Mouse (Mus musculus) embryo, embryonic 11 days (tissue): Measurements from ENCODE around the gene Got1.

Experiments
- DNase-seq: peaks from one replicate; pipeline ENCODE4 v3.0.0-alpha.2; 2015

The Got1 gene

DNA sequence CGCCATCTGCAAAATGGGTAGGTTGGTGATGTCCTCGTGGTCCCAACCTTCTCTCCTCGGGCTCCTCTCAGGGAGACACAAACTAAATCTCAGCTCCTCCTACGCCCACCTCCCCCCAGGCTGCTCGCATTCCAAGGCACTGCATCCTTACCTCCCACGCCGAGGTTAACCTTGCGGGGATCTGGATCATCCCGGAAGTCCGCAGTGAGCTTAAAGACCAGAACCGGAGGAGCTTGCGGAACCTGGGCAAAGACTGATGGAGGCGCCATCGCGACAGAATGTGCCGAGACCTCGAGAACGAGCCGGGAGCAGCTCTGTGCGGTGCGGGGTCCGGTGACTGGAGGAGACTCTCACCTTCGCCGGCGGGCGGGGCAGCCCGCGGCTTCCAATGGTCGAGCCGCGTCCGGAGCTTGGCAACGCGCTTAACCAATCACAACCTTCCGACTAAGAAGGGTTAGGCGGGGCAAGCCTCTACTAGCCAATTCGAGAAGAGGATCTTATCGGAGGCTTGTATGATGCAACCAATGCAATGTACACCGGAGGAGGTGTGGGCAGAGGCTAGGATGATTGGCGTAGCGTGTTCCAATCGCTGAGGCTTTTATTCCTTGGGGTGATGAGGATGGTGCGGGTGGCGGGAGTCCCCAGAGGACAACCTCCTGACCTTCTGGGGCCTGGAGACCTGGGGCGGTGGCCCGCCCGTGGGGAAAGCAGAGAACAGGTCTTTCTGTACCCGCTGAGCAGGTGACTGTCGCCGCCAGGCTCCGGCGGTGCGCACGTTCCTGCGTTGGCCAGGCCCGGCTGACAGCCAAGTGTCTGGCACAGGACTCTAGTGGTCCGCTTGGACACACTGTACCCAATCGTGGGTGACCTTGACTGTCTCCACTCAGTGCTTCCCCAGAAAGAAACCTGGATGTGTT lies at the start of gene Got1:
Got1 (minus strand) TSS at position 419 of the 917 bp plus-strand sequence.
- DNase-seq: peak; percentile 98

DNA sequence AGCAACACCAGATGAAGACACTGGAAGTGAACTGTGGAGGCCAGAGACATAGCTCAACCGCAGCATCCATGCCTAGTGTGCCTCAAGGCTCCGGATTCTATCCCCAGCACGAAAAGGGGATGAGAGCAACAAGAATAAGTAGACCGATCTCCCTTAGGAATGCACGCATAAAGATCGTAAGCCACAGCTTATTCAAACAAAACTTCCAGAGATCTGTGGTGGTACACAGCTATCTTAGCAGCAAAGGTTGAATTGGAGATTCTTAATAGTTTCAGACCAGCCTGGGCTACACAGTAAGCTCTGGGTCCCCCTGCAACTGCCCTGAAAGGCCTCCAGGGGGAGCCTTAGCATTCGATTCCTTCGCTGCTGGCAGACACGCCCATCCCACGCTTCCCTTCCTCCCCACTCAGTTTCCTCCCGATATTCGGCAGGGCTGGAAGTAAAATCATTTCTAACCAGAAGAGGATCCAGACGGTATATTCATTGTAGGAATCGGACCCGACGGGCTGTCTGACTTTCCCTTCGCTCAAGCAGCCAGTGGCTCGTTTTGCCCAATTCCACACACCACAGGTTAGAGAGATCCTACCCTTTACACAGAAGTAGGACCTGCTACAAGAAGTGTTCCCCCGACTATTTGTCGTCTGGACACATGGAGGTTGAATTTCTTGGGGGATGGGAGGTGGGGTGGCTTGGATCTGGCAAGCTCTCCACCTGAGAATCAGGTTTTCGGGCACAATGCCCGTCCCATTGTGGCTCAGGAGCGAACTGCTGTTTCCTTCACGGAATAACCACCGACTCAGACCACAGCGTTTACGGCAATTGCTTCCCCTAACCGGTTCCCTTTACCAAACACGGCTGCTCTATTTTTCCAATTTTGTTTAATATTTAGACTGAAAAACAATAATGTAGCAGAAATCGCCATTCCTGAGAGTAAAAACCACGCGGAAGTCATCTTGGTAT lies 46.7 kb upstream of the Got1 start:
- peak; percentile 89 for DNase-seq

DNA sequence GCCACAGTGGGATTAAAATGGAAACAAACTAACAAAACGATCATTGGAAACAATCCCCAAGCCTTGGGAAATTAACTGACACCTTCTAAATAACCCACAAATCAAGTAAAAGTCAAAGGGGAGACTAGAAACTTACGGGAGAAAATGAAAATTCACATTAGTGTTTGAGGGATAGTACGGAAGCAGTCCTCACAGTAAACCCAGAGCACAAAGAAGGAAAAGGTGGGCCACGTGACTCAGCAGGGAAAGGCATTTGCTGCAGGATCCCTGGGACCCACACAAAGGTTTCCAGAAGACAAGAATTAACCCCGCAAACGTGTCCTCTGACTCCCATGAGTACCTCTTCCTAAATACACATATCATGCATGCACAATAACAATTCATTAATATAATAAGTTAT lies 44.7 kb upstream of the Got1 start:
- DNase-seq: no peak

DNA sequence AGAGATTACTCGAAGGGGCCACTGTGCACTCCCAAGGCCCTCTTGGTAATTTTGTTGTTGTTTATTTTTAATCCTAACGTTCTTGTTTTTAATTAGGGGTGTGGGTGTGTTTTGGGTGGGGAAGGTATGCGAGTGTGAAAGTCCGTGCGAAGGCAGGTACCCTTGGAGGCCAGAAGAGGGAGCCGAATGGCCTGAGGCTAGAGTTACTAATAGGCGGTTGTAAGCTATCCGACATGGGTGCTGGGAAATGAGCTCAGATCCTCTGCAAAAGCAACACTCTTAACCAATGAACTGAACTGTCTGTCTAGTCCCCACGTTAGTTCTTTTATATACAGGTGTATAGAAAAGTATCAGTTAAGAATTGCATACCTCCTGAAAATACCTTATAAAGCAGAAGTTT lies 43.9 kb upstream of the Got1 start:
- DNase-seq: peak; percentile 18

DNA sequence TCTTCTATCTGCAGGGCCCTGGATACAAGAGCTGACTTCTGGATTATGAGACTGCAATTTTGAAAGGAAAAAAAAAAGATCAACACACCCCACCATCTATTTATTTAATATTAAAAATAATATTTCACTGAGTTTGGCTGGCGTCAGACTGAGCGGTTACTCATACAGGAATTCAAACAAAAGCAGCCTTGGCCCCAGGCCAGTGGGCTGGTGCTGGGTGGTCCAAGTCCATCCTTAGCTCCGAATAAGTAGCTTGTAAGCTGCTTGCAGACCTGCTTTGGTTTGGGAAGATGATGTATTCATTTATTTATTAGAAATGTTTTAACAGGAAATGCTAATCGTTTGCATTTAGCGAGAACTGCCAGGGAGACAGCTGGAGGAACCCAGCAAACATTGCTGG lies 38.8 kb upstream of the Got1 start:
- no peak for DNase-seq

DNA sequence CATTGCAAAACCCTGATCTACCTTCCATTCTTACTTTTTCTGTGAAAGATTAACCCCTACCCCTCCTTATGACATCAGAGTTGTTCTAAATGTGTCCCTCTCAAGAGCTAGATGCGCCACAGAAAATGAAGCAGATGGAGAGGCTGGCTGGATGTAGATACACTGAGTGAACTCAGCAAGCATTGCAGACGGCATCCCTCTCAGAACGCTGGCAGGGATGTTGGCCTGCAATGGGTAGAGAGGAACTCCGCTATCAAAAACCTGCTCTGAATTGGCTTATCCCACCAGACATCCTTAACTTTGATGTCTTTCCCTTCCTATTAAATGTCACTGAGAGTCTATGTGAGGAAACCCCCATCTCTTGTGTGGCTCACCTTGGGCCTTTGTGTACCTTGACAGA lies 37.4 kb upstream of the Got1 start:
- DNase-seq: no peak

DNA sequence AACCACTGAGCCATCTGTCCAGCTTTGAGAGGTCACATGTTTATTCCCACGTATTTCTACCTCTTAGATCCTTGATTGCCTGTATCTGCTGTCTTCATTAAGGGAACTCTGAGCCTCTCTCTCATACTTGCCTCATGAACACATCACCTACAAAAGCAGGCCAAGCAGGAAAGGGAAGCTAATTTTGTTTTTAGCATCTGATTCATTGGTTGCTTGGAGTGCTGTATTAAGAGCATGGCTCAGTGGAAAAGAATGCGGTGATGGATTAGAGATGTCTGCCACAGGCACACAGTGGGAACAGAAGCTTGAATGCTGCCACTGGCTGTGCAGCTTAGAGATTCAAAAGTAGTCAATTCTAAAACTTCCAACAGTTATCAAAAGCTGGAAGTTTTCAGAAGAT lies 35.8 kb upstream of the Got1 start:
- DNase-seq: no peak

DNA sequence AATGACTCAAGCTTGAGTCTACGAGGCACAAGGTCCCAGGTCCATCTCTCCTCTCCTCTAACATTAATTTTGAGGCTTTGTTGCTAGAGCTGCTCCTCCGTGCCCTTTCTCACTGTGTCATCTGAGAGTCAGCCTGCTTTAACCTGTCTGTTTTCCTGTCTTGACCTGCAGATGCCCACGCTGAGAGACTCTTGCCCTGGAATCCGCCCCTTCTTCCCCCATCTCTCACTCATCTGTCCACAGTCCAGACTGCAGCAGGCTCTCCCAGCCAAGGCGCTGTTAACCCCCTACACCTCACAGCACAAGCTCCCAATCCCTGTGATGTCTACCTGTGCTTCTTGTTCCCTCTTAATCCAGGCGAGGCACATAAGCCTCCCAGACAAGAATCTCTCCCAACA lies 27.1 kb upstream of the Got1 start:
- no peak for DNase-seq

DNA sequence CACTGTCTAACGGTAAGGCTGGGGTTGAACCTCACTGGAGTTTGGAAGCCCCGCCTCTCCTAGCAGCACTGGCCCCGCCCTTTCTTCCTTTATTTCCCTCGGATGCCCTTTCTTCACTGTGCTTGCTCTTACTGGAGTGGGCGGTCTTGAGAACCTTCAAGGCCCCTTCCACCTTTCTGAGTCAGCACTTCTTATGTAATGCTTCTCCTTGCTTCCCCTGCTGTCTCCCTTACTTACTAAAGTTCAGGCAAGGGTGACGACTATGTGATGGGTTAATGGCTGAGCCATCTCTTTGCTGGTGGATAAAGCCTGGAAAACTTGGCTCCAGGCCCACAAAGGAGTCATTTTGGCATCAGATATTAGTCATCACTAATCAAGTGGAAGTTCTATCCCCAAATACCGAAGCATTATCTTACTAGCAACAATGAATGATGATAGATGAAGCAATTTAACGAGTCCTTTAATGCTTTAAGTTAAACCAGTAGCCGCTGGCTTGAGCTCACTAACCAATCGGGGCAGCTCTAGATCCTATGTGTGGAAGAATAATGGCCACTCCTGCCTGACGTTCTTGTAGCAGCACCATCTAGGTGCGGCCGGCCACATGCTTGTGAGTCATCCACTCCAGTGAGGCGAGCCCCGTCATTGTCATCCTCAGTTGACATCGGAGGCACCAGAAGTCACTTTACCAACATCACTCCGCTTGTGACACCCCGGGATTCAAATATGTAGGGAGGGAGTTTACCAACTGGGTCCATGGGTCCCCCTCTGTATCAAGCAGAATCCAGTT lies 26.5 kb upstream of the Got1 start:
- DNase-seq: no peak

DNA sequence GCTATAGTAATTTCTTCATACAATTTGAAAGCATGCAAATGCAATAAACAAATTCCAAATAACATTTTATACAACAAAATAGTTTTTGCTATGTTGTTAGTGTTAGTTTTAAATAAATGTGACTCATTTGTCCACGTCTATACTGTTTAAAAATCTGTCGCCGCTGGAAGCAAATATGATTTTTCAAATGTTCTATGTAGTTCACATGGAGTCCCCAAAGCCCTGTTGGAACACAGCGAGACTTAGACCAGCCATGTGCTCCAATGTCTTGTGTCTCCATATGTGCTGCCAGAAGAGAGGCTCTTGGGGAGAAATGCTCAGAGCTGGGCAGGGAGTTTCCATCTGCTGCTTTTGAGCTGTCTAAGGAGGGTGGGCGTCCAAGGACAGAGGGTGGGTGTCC lies 23.7 kb upstream of the Got1 start:
- DNase-seq: no peak

DNA sequence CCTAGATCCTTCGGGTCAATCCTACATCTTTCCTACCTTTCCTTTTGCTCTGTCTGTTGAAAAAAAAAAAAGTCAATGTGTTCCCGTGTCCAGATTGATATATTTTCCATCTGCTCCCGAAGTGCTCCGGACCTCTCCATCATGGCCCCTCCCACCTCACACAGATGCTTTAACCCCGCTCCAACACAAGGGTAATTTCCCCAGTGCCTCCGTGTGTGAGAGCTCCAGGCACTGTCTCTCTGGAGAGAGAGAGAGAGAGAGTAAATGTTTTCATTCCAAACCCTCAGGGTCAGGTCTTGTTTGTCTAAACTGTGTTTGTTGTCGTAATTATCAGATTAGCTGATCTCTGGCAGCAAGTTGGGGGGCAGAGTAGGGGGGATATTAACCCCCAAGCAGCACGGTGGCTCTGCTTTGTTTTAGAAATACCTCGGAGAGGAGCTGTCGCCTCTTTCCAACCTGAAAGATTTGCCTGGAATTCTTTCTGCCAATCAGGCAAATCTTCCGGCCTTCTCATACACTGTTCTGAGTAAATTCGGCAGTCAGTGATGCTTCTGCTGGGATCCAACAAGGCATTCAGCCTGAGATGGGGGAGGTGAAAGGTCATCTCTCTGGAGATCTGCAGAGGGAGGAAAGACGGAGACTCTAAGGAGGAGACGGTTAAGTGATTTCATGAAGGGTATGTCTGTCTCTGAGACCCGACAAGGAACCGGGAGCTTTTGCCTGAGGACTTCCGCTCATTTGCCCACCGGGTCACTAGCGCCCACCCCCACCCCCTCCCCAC lies 22.1 kb upstream of the Got1 start:
- DNase-seq: peak; percentile 66

DNA sequence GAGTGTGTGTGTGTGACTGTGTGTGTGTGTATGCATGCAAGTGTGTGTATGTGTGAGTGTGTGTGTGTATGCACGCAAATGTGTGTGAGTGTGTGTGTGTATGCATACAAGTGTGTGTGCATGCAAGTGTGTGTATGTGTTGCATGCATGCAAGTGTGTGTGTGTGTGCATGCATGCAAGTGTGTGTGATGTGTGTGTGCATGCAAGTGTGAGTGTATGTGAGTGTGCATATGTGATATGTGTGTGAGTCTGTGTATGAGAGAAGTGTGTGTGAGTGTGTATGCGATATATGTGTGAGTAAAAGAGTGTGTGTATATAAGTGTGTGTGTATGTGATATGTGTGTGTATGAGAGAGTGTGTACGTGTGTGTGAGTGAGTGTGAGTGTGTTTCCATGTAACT lies 11.0 kb upstream of the Got1 start:
- DNase-seq: no peak

DNA sequence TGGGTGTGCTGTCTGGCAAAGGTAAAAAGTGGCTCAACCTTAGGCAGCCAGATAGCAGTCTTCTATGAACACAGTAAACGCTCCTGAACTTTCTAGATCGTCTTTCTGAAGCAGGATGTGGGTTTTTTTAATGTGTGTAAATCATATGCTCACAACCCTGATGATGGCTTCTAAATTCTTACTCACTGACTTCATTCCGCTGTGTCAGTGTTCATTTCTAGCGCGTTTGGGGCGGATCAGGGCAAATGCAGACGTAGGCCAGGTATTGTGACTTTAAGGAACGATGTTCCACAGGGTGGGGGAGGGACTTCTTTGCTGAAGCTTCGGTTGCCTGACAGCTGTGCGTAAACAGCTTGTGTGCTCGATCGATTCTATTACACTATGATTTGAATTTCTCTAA lies 6.5 kb upstream of the Got1 start:
- no peak for DNase-seq

DNA sequence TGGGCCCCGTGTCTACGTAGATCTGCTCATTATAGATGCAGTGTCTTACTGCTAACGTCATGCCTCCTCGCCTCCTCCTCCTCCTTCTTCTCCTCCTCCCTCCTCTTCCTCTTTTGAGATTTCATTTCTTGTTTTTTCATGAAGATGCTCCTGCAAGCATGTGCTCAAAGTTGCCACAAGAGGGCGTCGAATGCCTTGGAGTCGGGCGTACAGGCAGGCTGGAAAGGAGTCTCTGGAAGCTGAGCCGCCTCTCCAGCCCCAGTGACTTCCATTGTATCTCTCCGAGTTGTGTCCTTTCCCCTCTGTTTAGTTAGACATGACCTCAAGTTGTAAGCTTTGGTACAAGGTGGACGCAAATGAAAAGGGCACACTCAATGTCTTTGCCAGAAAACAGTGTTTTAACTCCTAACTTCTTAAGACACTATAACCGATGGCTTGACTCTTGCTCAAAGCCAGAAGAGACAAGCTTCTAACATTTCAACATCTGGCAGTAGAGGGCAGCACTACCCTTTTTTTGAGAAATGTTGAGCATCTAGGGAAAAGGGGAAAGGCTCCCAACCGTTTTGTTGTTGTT lies 5.9 kb upstream of the Got1 start:
- peak; percentile 93 for DNase-seq

DNA sequence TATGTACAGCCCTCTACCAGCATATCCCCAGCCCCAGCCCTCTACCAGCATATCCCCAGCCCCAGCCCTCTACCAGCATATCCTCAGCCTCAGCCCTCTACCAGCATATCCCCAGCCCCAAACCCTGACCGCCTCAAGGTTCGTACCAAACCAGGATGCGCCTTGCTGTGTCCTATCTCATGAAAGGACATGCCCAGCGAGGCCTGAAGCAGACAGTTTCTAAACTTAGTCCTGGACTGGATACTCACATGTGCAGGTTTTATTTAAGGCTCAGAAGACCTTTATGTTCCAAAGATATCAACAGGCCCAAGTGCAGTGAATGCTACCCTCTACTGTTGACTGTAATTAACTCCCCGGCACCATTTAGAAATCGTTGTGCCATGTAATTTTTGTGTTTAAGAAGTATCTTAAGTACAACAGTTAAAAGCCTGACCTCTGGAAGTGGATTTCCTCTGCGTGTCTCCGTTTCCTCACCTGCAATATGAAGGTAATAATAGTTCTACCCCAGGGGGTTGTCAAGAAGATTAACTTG lies 3.7 kb upstream of the Got1 start:
- no peak for DNase-seq

DNA sequence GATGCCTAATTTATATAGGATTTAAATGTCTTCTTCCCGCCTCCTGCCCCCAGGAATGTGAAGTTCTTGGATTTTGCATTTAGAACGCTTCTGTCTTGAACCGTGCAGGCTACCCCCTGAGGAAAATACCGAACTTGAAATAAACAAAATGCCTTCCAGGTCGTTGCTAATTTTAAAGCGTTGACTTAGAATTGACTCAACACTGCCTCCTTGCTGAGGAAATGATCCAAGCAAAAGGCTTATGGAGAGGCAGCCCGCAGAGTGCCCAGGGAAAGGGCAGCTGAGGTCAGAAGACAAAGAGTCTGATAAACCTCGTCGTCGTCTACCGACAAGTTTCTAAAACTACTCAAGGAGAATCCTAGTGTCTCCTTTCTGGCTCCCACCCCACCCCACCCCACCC lies 2.7 kb upstream of the Got1 start:
- peak; percentile 55 for DNase-seq

DNA sequence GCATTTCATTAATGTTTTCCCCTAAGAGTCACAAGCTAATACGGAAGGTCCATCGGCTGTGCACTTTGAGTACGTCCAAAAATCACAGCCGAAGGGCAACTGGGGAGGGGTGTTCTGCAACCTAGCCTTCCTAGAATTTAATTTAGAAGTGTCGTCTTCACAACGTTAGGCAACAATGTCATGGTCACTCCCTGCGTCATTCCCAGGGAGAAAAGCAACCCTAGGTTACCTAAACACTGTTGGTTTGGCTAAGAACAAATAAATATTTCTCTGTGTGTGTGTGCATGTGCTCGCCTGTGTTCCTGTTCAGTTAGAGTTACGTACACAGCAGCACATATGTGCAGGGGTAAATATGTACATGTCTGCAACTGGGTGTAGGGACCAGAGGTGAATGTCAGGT lies 1.6 kb upstream of the Got1 start:
- DNase-seq: no peak

DNA sequence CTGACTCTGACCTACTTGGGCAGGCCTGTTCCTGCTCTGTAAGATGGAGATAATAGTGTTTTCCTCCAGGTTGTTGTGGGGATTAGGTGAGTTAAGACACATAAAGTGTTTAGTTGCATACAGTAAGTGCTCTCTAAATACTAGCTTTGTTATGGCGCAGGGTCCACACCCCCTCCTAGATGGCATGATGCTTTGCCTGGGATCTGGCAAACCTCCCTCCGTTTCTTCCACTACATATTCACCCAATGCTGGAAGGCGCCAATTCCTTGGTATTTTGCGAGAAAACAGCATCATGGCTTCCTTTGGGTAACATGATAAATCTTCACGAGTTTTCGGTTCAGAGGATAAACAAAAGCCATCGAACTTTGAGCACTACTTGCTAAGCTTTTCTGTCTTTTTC lies 1.2 kb upstream of the Got1 start:
- DNase-seq: no peak

DNA sequence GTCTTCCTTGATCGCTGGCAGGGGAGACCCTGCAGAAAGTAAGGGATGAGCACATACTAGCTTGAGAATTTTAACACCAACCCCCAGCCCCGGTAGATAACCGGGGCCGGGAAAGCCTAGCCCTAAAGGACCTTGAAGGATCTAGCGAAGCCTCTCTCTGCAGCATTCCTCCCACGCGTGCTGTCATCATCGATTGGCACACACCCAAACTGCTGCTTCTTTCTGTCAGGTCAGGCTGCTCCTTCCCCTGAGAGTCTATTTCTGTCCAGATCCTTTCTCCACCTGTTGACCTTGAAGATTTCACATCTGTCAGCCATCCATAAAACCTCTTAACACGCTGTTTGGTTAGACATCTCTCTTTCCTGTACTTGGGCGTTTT lies 688 bp upstream of the Got1 start:
- DNase-seq: no peak

DNA sequence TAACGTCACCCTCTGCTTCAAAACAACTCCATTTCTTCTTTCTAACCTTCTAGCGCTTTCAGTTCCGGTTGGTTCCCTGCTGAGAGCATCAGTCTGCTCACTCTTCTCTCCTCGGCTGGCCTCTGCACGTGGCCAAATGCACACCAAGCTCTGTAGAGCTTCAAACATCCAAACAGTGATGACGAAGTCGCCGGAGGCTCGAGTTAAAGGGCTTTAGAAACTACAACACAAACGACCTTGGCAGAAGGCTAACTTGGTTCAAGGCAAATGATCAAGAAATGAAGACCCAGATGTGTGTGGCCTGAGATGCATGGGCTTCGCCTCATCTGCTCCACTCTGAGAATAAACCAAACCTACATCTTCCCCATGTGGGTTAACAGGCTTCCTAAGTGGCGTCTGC lies 854 bp downstream of the Got1 start:
- peak; percentile 35 for DNase-seq

DNA sequence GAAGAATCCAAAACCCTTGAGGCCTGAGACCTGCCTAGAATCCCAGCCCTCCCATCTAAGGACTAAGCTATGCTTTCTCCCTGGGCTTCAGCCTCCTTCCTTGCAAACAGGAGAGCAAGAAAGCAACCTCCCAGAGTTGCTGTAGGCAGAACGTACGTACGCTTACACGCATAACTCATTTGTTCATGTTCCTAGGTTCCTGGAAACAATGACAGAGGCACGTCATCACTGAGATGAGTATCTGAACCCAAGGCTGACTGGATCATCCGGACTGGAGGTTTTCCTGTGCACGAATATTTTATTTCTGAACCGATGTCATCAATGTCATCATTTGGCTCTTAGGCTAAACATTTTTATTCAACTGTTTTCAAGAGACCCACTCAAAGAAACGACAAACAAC lies 2.4 kb downstream of the Got1 start:
- DNase-seq: no peak

DNA sequence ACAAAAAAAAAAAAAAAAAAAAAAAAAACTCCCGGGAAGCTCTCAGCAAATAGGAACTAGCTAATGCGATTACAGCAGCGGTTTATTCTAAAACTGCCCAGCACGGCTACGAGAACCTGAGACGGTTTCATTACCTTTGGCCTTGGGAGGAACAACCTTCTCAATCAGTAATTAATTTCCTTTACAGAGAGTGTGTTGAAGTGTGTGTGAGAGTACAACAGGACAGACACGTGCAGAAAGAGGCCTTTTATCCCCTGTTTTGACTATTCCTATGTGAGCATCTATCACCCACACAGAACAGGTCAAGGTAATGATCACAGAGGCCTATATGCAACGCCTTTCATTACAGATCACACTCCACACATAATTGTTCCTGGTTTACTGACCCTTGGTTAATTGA lies 3.0 kb downstream of the Got1 start:
- no peak for DNase-seq
